ENCODE assay signal across 9 mouse cellular contexts in the genomic region with DNA sequence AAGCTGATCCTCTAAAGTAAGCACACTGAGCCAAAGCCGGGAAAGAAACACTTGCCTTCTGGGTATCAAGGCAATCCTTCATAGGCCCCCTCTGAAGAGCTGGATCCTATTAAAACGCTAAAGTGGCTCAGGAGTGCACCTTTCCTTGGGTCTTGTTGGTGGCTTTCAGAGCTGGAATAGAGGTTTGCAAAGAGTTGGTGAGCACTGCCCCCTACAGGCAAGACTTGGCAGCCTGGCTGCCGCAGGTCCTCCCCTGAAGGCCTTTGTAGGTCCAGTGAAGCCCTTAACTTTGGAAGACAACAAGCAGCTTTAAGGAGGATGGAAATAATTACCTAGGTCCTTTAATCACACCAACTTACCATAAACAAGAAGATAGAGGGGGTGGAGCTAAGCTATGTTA. TPM values are rescaled to one million over a fixed set of nuclear protein-coding genes. Genes with fewer than 3 reads are reported as not detected.
DNase-seq lines count a peak whose midpoint lies in the region; ATAC-seq and TF ChIP-seq lines count a peak whose summit lies in the region.
"Had no signal": no experiment of that assay in that cellular context is flagged by ENCODE, and none has a peak within 500 bp of the region (broad histone marks: within the 10 kb centered on the region; RNA-seq: fewer than 3 reads in every experiment).

No protein-coding gene starts in this region.

- H3K36me3 ChIP-seq in kidney, embryonic 16.5 days (ENCODE audit: insufficient read depth, low read length), result no peaks in the 10 kb centered on the region
- H3K36me3 ChIP-seq in ES-E14 (ENCODE audit: control insufficient read depth, insufficient read depth, low read length, poor library complexity, severe bottlenecking), result no peaks in the 10 kb centered on the region; the same call in 1 of the 2 replicates
- no peaks in the 10 kb centered on the region for H3K36me3 ChIP-seq in midbrain, postnatal 0 days (ENCODE audit: insufficient read depth, low read length)

- no peak overlapping the region for H3K4me3 ChIP-seq in kidney, embryonic 16.5 days (ENCODE audit: low read length)
- H3K4me3 ChIP-seq in ES-E14 (ENCODE audit: insufficient read depth in 1 of 2, low read depth in 1 of 2, low read length in 2 of 2, poor library complexity in 1 of 2, severe bottlenecking in 1 of 2), result no peak overlapping the region
- no peak overlapping the region for H3K4me3 ChIP-seq in midbrain, postnatal 0 days (ENCODE audit: low read depth, low read length)
- H3K4me3 ChIP-seq: myocyte had no signal

- peak; percentile 74 for DNase-seq in kidney, adult 18-20 months
- DNase-seq in ES-E14 (ENCODE audit: low read depth, low spot score), result peak; percentile 56
- DNase-seq in cerebellum, adult 18-20 months, result peak; percentile 66 to 72
- DNase-seq in gastrocnemius, adult 8-10 months (ENCODE audit: low spot score in 2 of 2), result peak; percentile 39 to 43
- DNase-seq in layer of hippocampus, postnatal 25 days (ENCODE audit: extremely low spot score in 1 of 2, low spot score in 1 of 2), result peak; percentile 72 to 92
- DNase-seq in midbrain, postnatal 0 days (ENCODE audit: low spot score), result peak; percentile 84
- peak; percentile 89 for DNase-seq in testis, postnatal 10 days (ENCODE audit: low spot score)

- ATAC-seq in kidney, embryonic 16.5 days (ENCODE audit: low FRiP score, low TSS enrichment), result no peak
- no peak for ATAC-seq in midbrain, postnatal 0 days (ENCODE audit: low FRiP score)

- TF ChIP-seq CTCF in midbrain, postnatal 0 days (IDR thresholded peaks at IDR 0.05), result peak; percentile 96

- WGBS in kidney, embryonic 16.5 days, result 1% methylated on average over 3 of the region's 3 CpGs
- 2% methylated on average over 3 of the region's 3 CpGs for WGBS in midbrain, postnatal 0 days

- no peak overlapping the region for H3K4me2 ChIP-seq in kidney, embryonic 16.5 days (replicated peaks; ENCODE audit: low read depth, low read length)
- H3K4me2 ChIP-seq in midbrain, postnatal 0 days (ENCODE audit: low read depth, low read length, poor library complexity, severe bottlenecking), result no peak overlapping the region

- in situ Hi-C loops in ES-E14 (cut with MboI; ENCODE audit: low sequenced_read_pairs in 2 of 2, unreplicated experiment in 2 of 2), result loop anchor here in 1 of 2 experiments (10.0 kb wide), 1 partner anchor 176 kb away; no protein-coding TSS in a partner anchor

- H3K9me3 ChIP-seq in kidney, embryonic 16.5 days (ENCODE audit: low read length), result no peaks in the 10 kb centered on the region
- H3K9me3 ChIP-seq in ES-E14 (ENCODE audit: control insufficient read depth, insufficient read depth, low read depth, low read length), result no peaks in the 10 kb centered on the region
- H3K9me3 ChIP-seq in midbrain, postnatal 0 days (ENCODE audit: low read length), result no peaks in the 10 kb centered on the region

- no peak overlapping the region for H3K27ac ChIP-seq in kidney, embryonic 16.5 days (ENCODE audit: low read length)
- no peak overlapping the region for H3K27ac ChIP-seq in ES-E14 (ENCODE audit: insufficient read depth, low read depth, low read length, poor library complexity, severe bottlenecking)
- H3K27ac ChIP-seq in midbrain, postnatal 0 days (ENCODE audit: low read depth, low read length), result no peak overlapping the region

- H3K4me1 ChIP-seq in kidney, embryonic 16.5 days (ENCODE audit: insufficient read depth, low read length), result peaks cover 21% of the 10 kb centered on the region
- H3K4me1 ChIP-seq in ES-E14 (ENCODE audit: control insufficient read depth in 2 of 2, insufficient read depth in 2 of 2, low read length in 2 of 2, poor library complexity in 1 of 2), result peaks cover 0 to 6% of the 10 kb centered on the region in 2 experiments; a peak in 2 of 4 replicates
- peaks cover 5% of the 10 kb centered on the region; the same call in 1 of the 2 replicates for H3K4me1 ChIP-seq in midbrain, postnatal 0 days (ENCODE audit: insufficient read depth, low read length)

- H3K9ac ChIP-seq in kidney, embryonic 16.5 days (replicated peaks; ENCODE audit: low read length), result no peak overlapping the region
- H3K9ac ChIP-seq in ES-E14 (ENCODE audit: insufficient read depth, low read depth, low read length, poor library complexity, severe bottlenecking), result no peak overlapping the region
- no peak overlapping the region for H3K9ac ChIP-seq in midbrain, postnatal 0 days (replicated peaks; ENCODE audit: low read length, poor library complexity, severe bottlenecking)

- H3K27me3 ChIP-seq in kidney, embryonic 16.5 days (ENCODE audit: insufficient read depth, low read length), result no peaks in the 10 kb centered on the region
- no peaks in the 10 kb centered on the region for H3K27me3 ChIP-seq in midbrain, postnatal 0 days (ENCODE audit: insufficient read depth, low read length)

TF ChIP-seq in ES-E14, 5 proteins besides CTCF, POLR2A, EP300 and RAD21:
- TF ChIP-seq HCFC1 (IDR thresholded peaks at IDR 0.05; ENCODE audit: borderline replicate concordance, insufficient read depth, low read length) (no peak), ZC3H11A (IDR thresholded peaks at IDR 0.05; ENCODE audit: borderline replicate concordance, low read depth, low read length) (peak; percentile 59; the same call in 1 of the 2 replicates)

RNA-seq across cellular contexts. Expression of a gene that starts 2.4 kb away (rescaled TPM):
- 43.7 and 43.9 TPM in 2 replicates for polyA plus RNA-seq in kidney, embryonic 16.5 days (2015; fragmentation: Nextera tagmentation; extraction: Ambion mirVana)
- total RNA-seq in ES-E14 (2012; rRNA removed), result 27.2 and 30.9 TPM in 2 replicates
- 1 to 10 TPM; 3.6 to 5.1 (median 4.7) TPM for total RNA-seq in gastrocnemius, adult 8-10 months (2022)
- 10 to 100 TPM; 17.8 to 21.2 TPM for total RNA-seq in layer of hippocampus, postnatal 25 days (2021)
- 58.3 and 60.8 TPM in 2 replicates for total RNA-seq in midbrain, postnatal 0 days (2014; rRNA removed)
- 34.4 and 36.5 TPM in 2 replicates for polyA plus RNA-seq in midbrain, postnatal 0 days (2015; fragmentation: Nextera tagmentation; extraction: Ambion mirVana)

RNA-seq across cellular contexts. Expression of a gene that starts 10.4 kb away (rescaled TPM):
- polyA plus RNA-seq in kidney, embryonic 16.5 days (2015; fragmentation: Nextera tagmentation; extraction: Ambion mirVana), result 67.3 and 69.3 TPM in 2 replicates
- 31.5 and 39.2 TPM in 2 replicates for total RNA-seq in ES-E14 (2012; rRNA removed)
- total RNA-seq in gastrocnemius, adult 8-10 months (2022), result 10 to 100 TPM; 21.3 to 24.7 (median 22.3) TPM
- 10 to 100 TPM; 43.2 to 45.6 TPM for total RNA-seq in layer of hippocampus, postnatal 25 days (2021)
- total RNA-seq in midbrain, postnatal 0 days (2014; rRNA removed), result 121 and 126 TPM in 2 replicates
- polyA plus RNA-seq in midbrain, postnatal 0 days (2015; fragmentation: Nextera tagmentation; extraction: Ambion mirVana), result 82.1 and 82.4 TPM in 2 replicates

RNA-seq across cellular contexts. Expression of a gene that starts 18.9 kb away (rescaled TPM):
- polyA plus RNA-seq in kidney, embryonic 16.5 days (2015; fragmentation: Nextera tagmentation; extraction: Ambion mirVana), result 9.5 and 9.8 TPM in 2 replicates
- total RNA-seq in ES-E14 (2012; rRNA removed), result 5.4 and 7.9 TPM in 2 replicates
- under 1 TPM in 1 of 4 experiments, not detected in 3; 0.11 TPM for total RNA-seq in gastrocnemius, adult 8-10 months (2022)
- total RNA-seq in layer of hippocampus, postnatal 25 days (2021), result 10 to 100 TPM; 15.5 to 16.0 TPM
- total RNA-seq in midbrain, postnatal 0 days (2014; rRNA removed), result 19.9 and 47.6 TPM in 2 replicates
- polyA plus RNA-seq in midbrain, postnatal 0 days (2015; fragmentation: Nextera tagmentation; extraction: Ambion mirVana), result 29.6 and 29.8 TPM in 2 replicates
